Mouse (Mus musculus) lung, postnatal 36 days (tissue): Measurements from ENCODE around the gene Hapln2.

Source experiments
- DNase-seq: peaks from one replicate; pipeline ENCODE4 v3.0.0; 2022; ENCODE audit warnings: mixed read lengths

Gene Hapln2

DNA sequence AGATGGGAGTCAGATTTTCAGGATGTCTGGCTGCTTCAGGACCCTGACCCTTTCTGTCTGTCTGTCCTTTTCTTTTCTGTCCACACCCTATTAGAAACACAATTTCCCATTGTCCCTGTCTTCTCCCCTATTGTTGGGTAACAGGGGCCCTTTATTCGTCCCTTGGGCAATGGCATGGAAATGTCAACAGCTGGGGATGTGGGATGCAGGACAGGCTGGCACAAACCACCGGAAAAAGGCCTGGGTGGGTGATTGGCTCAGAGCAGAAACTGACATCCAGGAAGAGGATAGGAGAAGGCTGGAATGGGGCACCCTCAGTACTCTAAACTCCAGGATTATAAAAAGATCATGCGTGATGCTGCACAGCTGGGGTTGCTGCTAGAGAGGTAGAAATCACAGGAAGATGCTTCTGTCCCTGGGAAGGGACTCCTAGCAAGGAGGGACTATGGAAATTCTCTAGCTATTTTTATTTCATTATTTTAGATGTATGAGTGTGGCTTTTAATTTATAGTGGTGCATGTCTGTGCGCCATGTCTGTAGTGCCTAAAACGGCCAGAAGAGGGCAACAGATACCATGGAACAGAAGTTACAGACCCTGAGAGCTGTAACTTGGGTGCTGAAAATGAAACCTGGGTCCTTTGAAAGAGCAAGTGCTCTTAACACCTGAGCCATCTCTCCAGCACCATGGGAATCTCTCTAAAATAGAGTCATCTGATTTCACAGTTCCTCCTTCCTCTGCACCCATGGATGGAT is at the start of gene Hapln2:
TSS of gene Hapln2 (minus strand) at position 150 of the 753 bp plus-strand sequence.
- DNase-seq = peak; percentile 41

- no peak for DNase-seq
Measured at GRCm38 (mm10) chr3:88074766-88075165, 47.4 kb upstream of the Hapln2 start.

DNA sequence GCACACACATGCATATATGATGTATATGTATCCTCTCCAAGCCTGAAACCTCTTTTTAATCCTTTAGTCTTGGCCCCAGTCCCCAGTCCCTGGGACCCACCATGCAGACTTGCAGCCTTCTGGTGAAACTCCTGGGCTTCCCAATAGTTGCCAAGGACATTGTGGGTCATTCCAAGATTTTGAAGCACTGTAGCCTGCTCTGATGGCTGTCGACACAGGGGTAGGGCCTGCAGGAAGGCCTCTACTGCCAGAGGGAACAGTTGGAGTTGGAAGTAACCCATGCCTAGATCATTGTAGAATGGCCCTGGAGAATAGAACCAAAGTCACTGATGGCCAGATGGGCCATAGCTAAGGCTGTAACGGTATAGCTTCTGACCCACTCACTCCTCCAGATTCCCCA is 47.0 kb upstream of the Hapln2 start:
- no peak for DNase-seq

DNA sequence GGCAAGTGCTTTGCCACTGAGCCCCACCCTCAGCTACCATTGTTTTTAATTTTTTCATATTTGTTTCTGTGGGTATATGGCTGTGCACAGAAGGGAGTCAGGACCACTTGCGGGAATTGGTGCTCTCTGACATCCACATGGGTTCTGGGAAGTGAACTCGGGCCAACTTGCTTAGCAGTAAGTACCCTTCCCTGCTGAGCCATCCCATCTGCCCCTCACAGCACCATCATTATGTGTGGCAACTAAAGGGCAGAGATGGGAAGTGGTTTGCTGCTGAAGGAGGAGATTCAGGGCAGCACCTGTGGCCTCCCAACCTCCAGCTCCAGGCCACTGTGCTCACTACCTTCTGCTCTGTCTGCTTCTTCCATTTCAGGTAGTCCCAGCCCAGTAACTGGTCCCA is 46.2 kb upstream of the Hapln2 start:
- no peak for DNase-seq

DNA sequence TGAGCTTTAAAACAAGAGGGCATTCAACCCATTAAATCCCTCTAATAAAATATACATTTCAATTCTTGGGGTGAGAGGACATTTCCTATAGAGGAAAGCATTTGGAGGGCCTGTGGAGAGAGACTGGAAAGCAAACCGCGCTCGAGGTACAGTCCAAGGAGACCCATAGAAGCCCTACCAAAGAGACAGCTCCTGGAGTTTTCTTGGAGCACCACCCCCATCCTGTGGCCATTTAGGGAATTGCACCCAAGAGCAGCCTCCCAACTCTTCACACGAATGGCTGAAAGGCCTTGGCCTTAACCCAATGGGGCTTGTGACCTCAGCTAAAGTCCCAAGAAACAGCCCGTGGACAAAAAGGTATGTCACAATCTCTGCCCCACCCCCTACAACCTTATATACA is 44.4 kb upstream of the Hapln2 start:
- DNase-seq = peak; percentile 93

DNA sequence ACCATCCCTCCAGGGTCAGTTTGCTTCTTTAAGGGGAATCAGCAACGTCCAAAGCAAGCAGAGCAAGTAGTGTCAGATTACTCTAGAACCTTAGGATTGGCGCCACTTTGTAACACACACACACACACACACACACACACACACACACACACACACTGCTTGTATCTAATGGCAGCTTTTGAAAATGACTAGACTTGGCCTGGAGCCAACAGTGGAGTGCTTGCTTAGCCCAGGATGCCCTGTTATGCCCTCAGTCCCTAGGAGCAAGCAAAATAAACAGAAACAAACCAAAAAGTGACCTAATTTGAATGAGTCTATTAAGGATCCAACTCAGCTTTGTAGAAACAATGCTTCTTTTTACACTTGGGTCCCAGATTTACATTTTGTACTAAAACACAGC is 41.0 kb upstream of the Hapln2 start:
- DNase-seq = peak; percentile 85

- DNase-seq = peak; percentile 88
Measured at GRCm38 (mm10) chr3:88057902-88058696, 30.7 kb upstream of the Hapln2 start, which contains the start of gene Naxe. Naxe (minus strand) TSS chr3:88058495.

DNA sequence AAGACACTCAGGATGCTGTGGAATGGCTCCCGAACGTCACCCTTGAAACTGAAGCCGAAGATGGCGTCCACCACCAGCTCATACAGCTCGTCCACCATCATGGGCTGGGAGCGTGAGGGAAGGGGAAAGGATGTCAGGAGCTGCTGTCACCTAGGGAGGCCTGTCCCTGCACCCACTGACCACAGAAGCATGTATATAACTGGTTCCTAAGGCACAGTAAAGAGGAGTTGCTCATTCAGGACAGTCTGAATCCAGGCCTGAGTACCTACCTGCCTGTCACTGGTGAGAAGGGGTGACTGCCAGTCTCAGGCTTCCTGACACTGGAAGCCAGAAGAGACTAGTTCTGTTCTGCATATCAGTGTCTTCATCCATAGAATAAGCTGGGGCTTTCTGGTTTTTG is 29.6 kb upstream of the Hapln2 start:
- no peak for DNase-seq

DNA sequence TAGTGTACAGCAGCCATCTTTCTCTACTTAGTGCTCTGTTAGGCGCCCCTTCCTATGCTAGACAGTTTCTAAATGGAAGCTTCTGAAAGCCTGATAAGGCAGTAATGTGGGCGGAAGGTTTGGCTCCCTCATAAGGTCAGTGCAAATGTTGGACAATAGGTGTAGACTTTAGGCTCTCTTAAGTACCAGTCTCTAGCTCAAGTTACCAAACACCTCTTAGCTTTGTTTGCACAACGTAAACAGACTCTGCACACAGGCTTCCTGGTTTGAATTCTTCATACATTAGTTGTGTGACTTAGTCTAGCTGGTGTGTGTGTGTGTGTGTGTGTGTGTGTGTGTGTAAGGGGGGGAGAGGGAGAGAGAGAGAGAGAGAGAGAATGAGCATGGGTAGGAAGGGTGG is 22.1 kb upstream of the Hapln2 start:
- DNase-seq = peak; percentile 76

DNA sequence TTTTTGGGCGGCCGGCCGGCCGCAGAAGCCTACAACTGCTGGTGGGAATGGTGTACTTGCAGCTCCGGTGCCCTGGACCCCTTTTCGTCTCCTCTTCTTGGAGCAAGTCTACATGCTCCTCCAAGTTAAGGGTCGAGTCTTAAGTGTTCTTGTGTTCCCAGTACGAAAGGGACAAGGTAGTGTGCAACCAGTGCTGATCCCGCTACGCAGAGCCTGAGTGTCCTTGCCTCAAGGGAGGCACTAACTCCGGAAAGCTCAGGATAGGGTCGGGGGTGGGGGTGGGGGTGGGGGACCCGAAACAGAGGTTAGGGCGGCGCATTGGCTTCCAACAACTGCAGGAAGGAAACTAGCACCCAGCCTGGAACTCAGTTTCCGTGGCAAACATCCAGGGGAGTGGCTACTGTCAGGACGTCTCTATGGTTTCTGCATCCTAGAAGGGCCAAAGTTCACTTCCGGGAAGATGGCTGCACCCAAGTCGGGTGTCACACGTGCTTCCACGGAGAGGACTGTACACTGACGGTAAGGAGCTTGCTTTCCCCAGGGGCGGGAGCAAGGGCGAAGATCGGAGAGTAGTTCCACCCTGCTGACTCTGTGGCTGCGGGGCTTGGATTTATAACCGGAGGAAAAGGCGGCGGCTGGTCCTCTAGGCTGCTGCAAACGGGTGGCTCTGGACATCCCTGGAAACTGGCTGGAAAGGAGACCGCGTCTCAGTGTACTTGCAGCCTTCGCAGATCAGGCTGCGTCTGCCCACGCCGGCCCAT is 15.5 kb upstream of the Hapln2 start, which contains the start of gene Gpatch4:
TSS of gene Gpatch4 (plus strand) at position 448 of the 761 bp plus-strand sequence.
- DNase-seq = peak; percentile 98

- no peak for DNase-seq
Measured at GRCm38 (mm10) chr3:88035561-88036293, 8.3 kb upstream of the Hapln2 start.

DNA sequence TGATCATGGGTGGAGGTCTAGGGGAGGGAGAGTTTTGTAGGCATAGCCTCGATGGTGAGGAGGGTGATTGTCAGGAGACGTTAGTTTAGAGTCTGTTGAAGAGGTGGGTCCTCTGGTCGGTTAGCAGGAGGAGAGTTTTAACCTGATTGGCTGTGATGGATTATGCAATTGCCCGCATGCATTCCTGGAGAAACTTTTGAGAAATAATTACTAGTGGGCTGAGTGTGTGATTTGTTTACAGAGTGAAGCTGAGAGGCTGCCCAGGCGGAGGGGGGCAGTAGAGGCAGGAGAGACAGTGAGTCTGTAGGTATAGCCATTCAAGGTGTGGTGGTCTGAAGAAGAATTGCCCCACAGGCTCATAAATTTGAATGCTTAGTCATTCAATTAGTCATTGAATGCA is 6.1 kb upstream of the Hapln2 start:
- DNase-seq = peak; percentile 74

- peak; percentile 87 for DNase-seq
Measured at GRCm38 (mm10) chr3:88030608-88031395, 3.4 kb upstream of the Hapln2 start.

- no peak for DNase-seq
Measured at GRCm38 (mm10) chr3:88026823-88027222, 560 bp downstream of the Hapln2 start.

- DNase-seq = no peak
Measured at GRCm38 (mm10) chr3:88023192-88024074, 4.0 kb downstream of the Hapln2 start.

- peak; percentile 98 for DNase-seq
Measured at GRCm38 (mm10) chr3:88022322-88023191, 4.8 kb downstream of the Hapln2 start.

GRCm38 (mm10) chr3:88010634-88011265 is 16.6 kb downstream of the Hapln2 start:
- peak; percentile 66 for DNase-seq

GRCm38 (mm10) chr3:88005822-88006786 is 21.3 kb downstream of the Hapln2 start:
- DNase-seq = peak; percentile 81
